Mouse (Mus musculus) small intestine, adult 2 months (tissue): ENCODE results near the gene Pold1. TPM values are rescaled to one million over a fixed set of nuclear protein-coding genes. Genes with fewer than 3 reads are reported as not detected.
A peak's percentile ranks its signal among the peaks of the same experiment; 100 is the strongest.

Source experiments
- H3K27ac ChIP-seq: fragments of 200-500 bp; 2 replicates; pipeline ENCODE4 v1.5.1; 2012; ENCODE audit warnings: low read depth, low read length, control low read depth, inconsistent platforms; ENCODE audit not compliant: insufficient read depth
- H3K27me3 ChIP-seq: fragments of 200-500 bp; 2 replicates; pipeline ENCODE4 v1.6.1; 2012; ENCODE audit warnings: mild to moderate bottlenecking, moderate library complexity, low read length, inconsistent platforms; ENCODE audit not compliant: control insufficient read depth, insufficient read depth
- H3K36me3 ChIP-seq: fragments of 200-500 bp; 2 replicates; pipeline ENCODE4 v1.6.1; 2012; ENCODE audit warnings: mild to moderate bottlenecking, low read length, control low read depth, inconsistent platforms; ENCODE audit not compliant: control insufficient read depth, insufficient read depth
- H3K4me1 ChIP-seq: fragments of 200-500 bp; 2 replicates; pipeline ENCODE4 v1.6.1; 2012; ENCODE audit warnings: low read length, inconsistent platforms, mixed read lengths; ENCODE audit not compliant: control insufficient read depth, insufficient read depth, insufficient read length
- H3K4me3 ChIP-seq: fragments of 200-500 bp; 2 replicates; pipeline ENCODE4 v1.5.1; 2012; ENCODE audit warnings: low read depth, mild to moderate bottlenecking, control low read depth, inconsistent platforms, low read length, moderate library complexity
- CTCF ChIP-seq: fragments of 200-500 bp; IDR thresholded peaks from 2 replicates; pipeline ENCODE4 v1.5.1; 2012; ENCODE audit warnings: low read depth, mild to moderate bottlenecking, control low read depth, inconsistent platforms, low read length, moderate library complexity, mixed read lengths; ENCODE audit not compliant: insufficient replicate concordance, insufficient read length; ENCODE audit errors: extremely low read depth
- POLR2A ChIP-seq: fragments of 200-500 bp; IDR thresholded peaks from 2 replicates; pipeline ENCODE4 v1.6.1; 2012; ENCODE audit warnings: low read depth, mild to moderate bottlenecking, control low read depth, inconsistent platforms, low read length, moderate library complexity
- WGBS: fragments of 180-500 bp; shearing (Covaris S2); methylation state at CpG from one replicate; pipeline ENCODE4 v1.1.7; 2018; 5-methylcytosine and 5-hydroxymethylcytosine counted together
- polyA plus RNA-seq: library from polyadenylated mRNA; depleted of rRNA; stranded (reverse); fragments of >200 nt; gene quantifications from 2 replicates; pipeline ENCODE4 v1.2.3, GENCODE M21; 2012

Pold1 gene
- polyA plus RNA-seq, 1 experiment: 46.9 TPM

DNA sequence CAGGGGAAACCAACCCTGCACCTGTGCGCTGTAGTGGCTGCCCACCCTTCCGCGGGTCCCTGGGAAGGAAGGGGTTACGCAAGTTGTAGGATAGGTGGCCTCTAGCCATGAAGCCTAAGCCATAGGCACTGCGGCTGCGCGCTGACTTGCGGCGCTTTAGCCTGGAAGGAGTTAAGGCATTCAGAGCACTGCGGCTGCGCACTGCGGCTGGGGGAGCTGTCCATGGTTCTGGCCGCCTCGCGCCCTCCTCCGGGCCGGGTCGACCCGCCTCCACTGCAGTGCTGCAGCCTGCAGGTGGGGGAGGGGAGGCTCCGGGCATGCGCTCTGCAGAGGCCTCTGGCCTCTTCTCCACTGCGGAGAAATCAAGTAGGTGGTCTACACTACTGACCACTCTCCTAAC is 45.1 kb upstream of the Pold1 start:
- peaks cover 25% of the 10 kb centered on the region for H3K4me1 ChIP-seq
- peaks cover 19% of the 10 kb centered on the region for H3K27me3 ChIP-seq
- TF ChIP-seq CTCF (no peak), POLR2A (no peak)
- no peak overlapping the region for H3K4me3 ChIP-seq
- no peaks in the 10 kb centered on the region for H3K36me3 ChIP-seq
- under 1% methylated on average over 22 of the region's 22 CpGs for WGBS
- no peak overlapping the region for H3K27ac ChIP-seq

DNA sequence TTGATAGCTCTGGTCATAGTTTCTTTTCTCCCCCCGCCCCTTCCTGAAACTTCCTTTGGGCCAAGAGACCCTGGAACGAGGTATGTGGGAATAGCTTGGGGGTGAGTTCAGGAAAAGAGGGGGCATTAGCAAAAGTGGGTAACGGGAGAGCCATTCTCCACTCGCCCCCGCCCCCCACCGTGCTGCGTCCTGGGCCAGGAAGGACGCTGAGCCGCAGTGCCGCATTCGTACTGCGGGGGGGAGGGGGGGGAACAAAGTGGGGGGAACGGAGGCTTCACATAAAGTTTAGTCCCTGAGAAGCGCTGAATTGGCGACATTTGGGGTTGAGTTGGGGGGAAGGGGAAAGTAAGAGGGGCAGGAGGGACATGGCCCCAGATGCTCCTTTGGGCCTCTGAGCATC is 44.4 kb upstream of the Pold1 start:
- Histone ChIP-seq H3K4me1 (peaks cover 25% of the 10 kb centered on the region), H3K36me3 (no peaks in the 10 kb centered on the region), H3K4me3 (no peak overlapping the region), H3K27ac (no peak overlapping the region), H3K27me3 (peaks cover 25% of the 10 kb centered on the region)
- WGBS: 12% methylated on average over 15 of the region's 15 CpGs
- no peak for TF ChIP-seq CTCF
- no peak for TF ChIP-seq POLR2A

DNA sequence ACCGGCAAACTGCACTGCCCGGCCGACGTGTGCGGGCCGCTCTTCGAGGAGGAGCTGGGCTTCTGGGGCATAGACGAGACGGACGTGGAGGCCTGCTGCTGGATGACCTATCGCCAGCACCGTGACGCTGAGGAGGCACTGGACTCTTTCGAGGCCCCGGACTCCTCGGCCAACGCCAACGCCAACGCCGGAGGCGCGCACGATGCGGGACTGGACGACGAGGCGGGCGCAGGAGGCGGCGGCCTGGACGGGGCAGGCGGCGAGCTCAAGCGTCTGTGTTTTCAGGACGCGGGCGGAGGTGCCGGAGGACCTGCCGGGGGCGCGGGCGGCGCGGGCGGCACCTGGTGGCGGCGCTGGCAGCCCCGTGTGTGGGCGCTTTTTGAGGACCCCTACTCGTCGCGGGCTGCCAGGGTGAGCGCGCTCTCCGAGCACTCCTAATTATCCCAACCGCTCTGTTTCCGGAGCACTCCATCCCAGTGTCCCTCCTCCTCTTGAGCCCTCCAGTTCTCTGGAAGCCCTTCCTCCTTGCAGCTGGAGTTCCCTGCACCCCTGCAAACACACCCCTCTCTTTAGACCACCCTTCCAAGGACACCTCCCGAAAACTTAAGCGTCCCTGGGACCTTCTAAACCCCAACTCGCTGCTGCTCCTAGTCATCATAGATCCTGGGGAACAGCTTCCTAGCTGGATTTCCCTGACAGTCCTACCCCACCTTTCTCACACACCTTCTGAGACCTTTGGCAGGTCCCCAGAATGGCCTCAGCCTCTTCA is 42.9 kb upstream of the Pold1 start:
- TF ChIP-seq POLR2A (no peak), CTCF (no peak)
- no peaks in the 10 kb centered on the region for H3K36me3 ChIP-seq
- no peak overlapping the region for H3K27ac ChIP-seq
- peaks cover 25% of the 10 kb centered on the region for H3K4me1 ChIP-seq
- H3K27me3 ChIP-seq: peaks cover 41% of the 10 kb centered on the region
- peak overlapping the region; percentile 66 for H3K4me3 ChIP-seq
- WGBS: 2% methylated on average over 58 of the region's 60 CpGs

DNA sequence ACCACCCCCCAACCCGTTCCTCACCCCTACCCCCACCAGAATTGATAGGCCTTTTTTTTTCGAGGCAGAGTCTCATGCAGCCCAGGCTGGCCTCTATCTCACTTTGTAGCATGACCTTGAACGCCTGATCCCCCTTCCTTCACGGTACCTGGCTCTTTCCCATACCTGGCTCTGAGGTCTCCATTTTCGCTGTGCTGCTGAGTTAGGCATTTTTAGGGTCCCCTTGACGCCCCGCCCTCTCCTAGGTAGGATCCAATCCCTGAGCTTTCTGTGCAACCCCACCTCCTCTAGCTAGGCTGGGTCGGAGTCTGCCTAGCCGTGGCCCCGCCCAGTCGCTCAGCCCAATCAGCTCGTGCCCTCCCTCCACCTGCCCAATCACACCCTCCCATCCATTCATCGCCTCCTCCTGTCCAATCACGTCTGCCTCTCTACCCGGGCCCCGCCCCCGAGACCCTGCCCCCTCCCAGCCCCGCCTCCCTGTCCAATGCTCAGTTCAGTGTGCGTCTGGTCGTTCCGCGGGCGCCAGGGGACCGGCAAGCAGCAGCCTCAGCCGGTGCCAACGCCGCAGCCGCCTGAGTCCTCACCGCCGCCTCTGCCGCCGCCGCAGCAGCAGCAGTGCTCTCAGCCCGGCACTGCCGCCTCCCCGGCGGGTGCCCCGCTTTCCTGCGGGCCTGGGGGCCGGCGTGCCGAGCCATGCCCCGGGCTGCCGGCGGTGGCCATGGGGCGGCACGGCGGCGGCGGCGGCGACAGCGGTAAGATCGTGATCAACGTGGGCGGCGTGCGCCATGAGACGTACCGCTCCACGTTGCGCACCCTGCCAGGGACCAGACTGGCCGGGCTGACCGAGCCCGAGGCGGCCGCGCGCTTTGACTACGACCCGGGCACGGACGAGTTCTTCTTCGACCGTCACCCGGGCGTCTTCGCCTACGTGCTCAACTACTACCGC is 42.0 kb upstream of the Pold1 start, which contains the start of gene Kcnc3:
Gene Kcnc3, plus strand, starts transcription at position 263 of the 946 bp plus-strand sequence.
- H3K4me3 ChIP-seq: peak within 1 kb of the TSS; percentile 66
- peak; percentile 57 for TF ChIP-seq POLR2A
- no peak for TF ChIP-seq CTCF
- peaks cover 25% of the 10 kb centered on the region for H3K4me1 ChIP-seq
- WGBS: 1% methylated on average over 80 of the region's 80 CpGs
- H3K27me3 ChIP-seq: peaks cover 45% of the 10 kb centered on the region
- no peak within 1 kb of the TSS for H3K27ac ChIP-seq
- no peaks in the 10 kb centered on the region for H3K36me3 ChIP-seq

DNA sequence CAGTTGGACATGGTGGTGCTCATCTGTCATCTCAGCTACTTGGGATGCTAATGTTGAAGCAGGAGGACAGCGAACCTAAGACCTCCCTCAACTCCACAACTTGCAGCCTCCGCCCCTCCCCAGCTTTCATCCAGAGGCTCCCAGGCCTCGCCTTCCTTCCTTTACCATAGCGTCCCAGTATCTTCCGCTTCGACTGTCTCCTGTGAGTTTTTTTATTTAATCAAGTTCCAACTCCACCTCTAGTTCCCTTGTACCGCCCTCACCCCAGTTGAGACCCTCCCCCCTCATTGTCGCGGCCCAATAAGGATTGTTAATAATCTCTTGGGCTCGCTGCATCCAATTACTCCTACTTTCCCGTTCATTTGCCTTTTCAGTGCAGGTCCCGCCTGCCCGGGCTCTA is 41.3 kb upstream of the Pold1 start:
- 13% methylated on average over 13 of the region's 13 CpGs for WGBS
- Histone ChIP-seq H3K36me3 (no peaks in the 10 kb centered on the region), H3K27ac (no peak overlapping the region), H3K27me3 (peaks cover 49% of the 10 kb centered on the region), H3K4me3 (no peak overlapping the region), H3K4me1 (peaks cover 25% of the 10 kb centered on the region)
- TF ChIP-seq POLR2A: no peak
- TF ChIP-seq CTCF: no peak

DNA sequence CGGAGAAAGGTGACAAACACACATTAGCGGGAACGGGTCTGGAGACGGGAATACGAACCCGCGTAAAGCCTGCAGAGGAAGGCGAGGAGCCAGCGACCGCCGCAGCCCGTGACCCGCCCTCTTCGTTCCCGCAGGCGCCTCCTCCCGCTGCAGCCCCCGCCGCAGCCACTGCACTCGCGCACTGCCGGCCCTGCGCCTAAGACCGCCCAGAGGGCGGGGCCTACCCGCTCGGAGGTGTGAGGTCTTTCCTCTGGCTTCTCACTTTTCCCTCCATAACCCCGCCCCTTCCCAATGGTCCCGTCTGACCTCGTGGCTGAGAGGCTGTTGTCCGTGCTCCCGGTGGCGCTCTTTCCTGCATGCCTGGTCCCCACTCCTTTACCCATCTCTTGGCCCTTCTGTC is 40.5 kb upstream of the Pold1 start:
- H3K27me3 ChIP-seq: peaks cover 49% of the 10 kb centered on the region
- WGBS: 1% methylated on average over 33 of the region's 33 CpGs

DNA sequence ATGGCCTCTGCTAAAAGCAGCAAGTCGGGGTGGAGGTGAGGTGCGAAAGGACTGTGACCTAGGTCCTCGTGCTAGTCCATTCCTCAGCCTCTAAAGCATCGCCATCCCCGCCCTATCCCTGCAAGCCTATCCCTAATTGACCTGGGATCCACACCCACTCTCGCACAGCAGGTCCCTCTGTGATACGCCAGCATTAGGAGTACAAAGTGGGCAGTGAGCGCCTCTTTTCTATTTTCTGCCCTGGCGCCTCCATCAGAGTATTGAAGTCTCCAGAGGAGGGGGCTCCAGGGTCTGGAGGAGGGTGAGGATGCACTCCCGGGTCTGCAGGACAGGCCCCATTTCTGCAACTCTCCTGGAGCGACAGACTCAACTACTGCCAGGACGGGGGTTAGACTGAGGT is 39.7 kb upstream of the Pold1 start:
- H3K36me3 ChIP-seq: no peaks in the 10 kb centered on the region
- H3K4me1 ChIP-seq: peaks cover 20% of the 10 kb centered on the region
- no peak overlapping the region for H3K4me3 ChIP-seq
- WGBS: 10% methylated on average over 12 of the region's 12 CpGs
- H3K27me3 ChIP-seq: peaks cover 49% of the 10 kb centered on the region
- TF ChIP-seq CTCF (no peak), POLR2A (no peak)
- no peak overlapping the region for H3K27ac ChIP-seq

More for the DNA sequence above, 40.5 kb upstream of the Pold1 start:
- Histone ChIP-seq H3K27ac (no peak overlapping the region), H3K4me1 (peaks cover 25% of the 10 kb centered on the region), H3K4me3 (peak overlapping the region; percentile 61), H3K36me3 (no peaks in the 10 kb centered on the region)
- TF ChIP-seq POLR2A (no peak), CTCF (no peak)
